Mouse (Mus musculus): Measurements from ENCODE around the gene Syf2. TPM values are rescaled to one million over a fixed set of nuclear protein-coding genes. Genes with fewer than 3 reads are reported as not detected.

The Syf2 gene
- polyA plus RNA-seq, 1 experiment from 2014 or later, result 46.9 TPM

- Histone ChIP-seq H3K27ac (ENCODE audit: low read depth) (no peak overlapping the region), H3K4me2 (ENCODE audit: low read depth, low read length) (no peak overlapping the region), H3K4me3 (ENCODE audit: low read depth, low read length) (no peak overlapping the region), H3K9me3 (ENCODE audit: low read length) (no peaks in the 10 kb centered on the region), H3K4me1 (ENCODE audit: insufficient read depth) (peaks cover 6% of the 10 kb centered on the region; the same call in 1 of the 2 replicates), H3K9ac (replicated peaks) (no peak overlapping the region), H3K27me3 (ENCODE audit: insufficient read depth, low read length) (peaks cover 8% of the 10 kb centered on the region; the same call in 1 of the 2 replicates), H3K36me3 (replicated peaks; ENCODE audit: insufficient read depth, low read length) (no peaks in the 10 kb centered on the region)
- ATAC-seq, result no peak
- 51% methylated on average over 27 of the region's 27 CpGs for WGBS (ENCODE audit: insufficient replicate concordance)
- TF ChIP-seq CTCF (IDR thresholded peaks at IDR 0.05; ENCODE audit: low read depth) (no peak), EP300 (IDR thresholded peaks at IDR 0.05; ENCODE audit: low read depth) (no peak)
- DNase-seq, result no peak
Observed at GRCm38 (mm10) chr4:134943758-134944538, 13.2 kb downstream of the Syf2 start.

- no peak overlapping the region for H3K27ac ChIP-seq (ENCODE audit: low read depth)
- H3K36me3 ChIP-seq (replicated peaks; ENCODE audit: insufficient read depth, low read length), result no peaks in the 10 kb centered on the region
- H3K9me3 ChIP-seq (ENCODE audit: low read length), result no peaks in the 10 kb centered on the region
- peaks cover 10% of the 10 kb centered on the region for H3K4me1 ChIP-seq (ENCODE audit: insufficient read depth)
- peak overlapping the region; percentile 23 for H3K4me3 ChIP-seq (ENCODE audit: low read depth, low read length)
- no peak overlapping the region; the same call in 1 of the 2 replicates for H3K9ac ChIP-seq (replicated peaks)
- H3K27me3 ChIP-seq (ENCODE audit: insufficient read depth, low read length), result 0 out of 2 replicates have a peak, but pooled peaks cover 2% of the 10 kb centered on the region
- TF ChIP-seq EP300 (IDR thresholded peaks at IDR 0.05; ENCODE audit: low read depth), result no peak
- peak; percentile 96 for TF ChIP-seq CTCF (IDR thresholded peaks at IDR 0.05; ENCODE audit: low read depth)
- 11% methylated on average over 17 of the region's 17 CpGs for WGBS (ENCODE audit: insufficient replicate concordance)
- peak overlapping the region; percentile 64 for H3K4me2 ChIP-seq (ENCODE audit: low read depth, low read length)
- DNase-seq (peak; percentile 75), ATAC-seq (peak; percentile 60)
Observed at GRCm38 (mm10) chr4:134946024-134946744, 15.5 kb downstream of the Syf2 start.

GRCm38 (mm10) chr4:134950518-134951091 lies 19.9 kb downstream of the Syf2 start:
- H3K4me1 ChIP-seq (ENCODE audit: insufficient read depth), result peaks cover 10% of the 10 kb centered on the region
- H3K27me3 ChIP-seq (ENCODE audit: insufficient read depth, low read length), result 0 out of 2 replicates have a peak, but pooled peaks cover 7% of the 10 kb centered on the region
- 33% methylated on average over 11 of the region's 11 CpGs for WGBS (ENCODE audit: insufficient replicate concordance)
- H3K9ac ChIP-seq (replicated peaks), result no peak overlapping the region
- H3K4me3 ChIP-seq (ENCODE audit: low read depth, low read length), result no peak overlapping the region
- H3K27ac ChIP-seq (ENCODE audit: low read depth), result 0 out of 2 replicates have a peak overlapping the region, but pooled peaks have one; percentile 29
- no peak overlapping the region for H3K4me2 ChIP-seq (ENCODE audit: low read depth, low read length)
- TF ChIP-seq EP300 (IDR thresholded peaks at IDR 0.05; ENCODE audit: low read depth) (no peak), CTCF (IDR thresholded peaks at IDR 0.05; ENCODE audit: low read depth) (peak; percentile 45)
- DNase-seq, result peak; percentile 50
- H3K9me3 ChIP-seq (ENCODE audit: low read length), result no peaks in the 10 kb centered on the region
- H3K36me3 ChIP-seq (replicated peaks; ENCODE audit: insufficient read depth, low read length), result no peaks in the 10 kb centered on the region
- peak; percentile 41; the same call in 1 of the 2 replicates for ATAC-seq

GRCm38 (mm10) chr4:134954461-134954860 lies 23.8 kb downstream of the Syf2 start:
- Histone ChIP-seq H3K4me3 (ENCODE audit: low read depth, low read length) (no peak overlapping the region), H3K4me2 (ENCODE audit: low read depth, low read length) (no peak overlapping the region), H3K27ac (ENCODE audit: low read depth) (no peak overlapping the region), H3K27me3 (ENCODE audit: insufficient read depth, low read length) (peaks cover 18% of the 10 kb centered on the region; the same call in 1 of the 2 replicates), H3K36me3 (replicated peaks; ENCODE audit: insufficient read depth, low read length) (no peaks in the 10 kb centered on the region), H3K4me1 (ENCODE audit: insufficient read depth) (peaks cover 9% of the 10 kb centered on the region), H3K9me3 (ENCODE audit: low read length) (no peaks in the 10 kb centered on the region), H3K9ac (replicated peaks) (no peak overlapping the region)
- 53% methylated on average over 15 of the region's 15 CpGs for WGBS (ENCODE audit: insufficient replicate concordance)
- no peak for TF ChIP-seq EP300 (IDR thresholded peaks at IDR 0.05; ENCODE audit: low read depth)
- TF ChIP-seq CTCF (IDR thresholded peaks at IDR 0.05; ENCODE audit: low read depth), result no peak
- DNase-seq (no peak), ATAC-seq (no peak)

GRCm38 (mm10) chr4:134955196-134955595 lies 24.5 kb downstream of the Syf2 start:
- no peaks in the 10 kb centered on the region for H3K36me3 ChIP-seq (replicated peaks; ENCODE audit: insufficient read depth, low read length)
- 82% methylated on average over 2 of the region's 2 CpGs for WGBS (ENCODE audit: insufficient replicate concordance)
- ATAC-seq, result no peak
- H3K27ac ChIP-seq (ENCODE audit: low read depth), result no peak overlapping the region
- H3K4me1 ChIP-seq (ENCODE audit: insufficient read depth), result peaks cover 9% of the 10 kb centered on the region
- DNase-seq, result no peak
- no peak overlapping the region for H3K4me2 ChIP-seq (ENCODE audit: low read depth, low read length)
- TF ChIP-seq CTCF (IDR thresholded peaks at IDR 0.05; ENCODE audit: low read depth), result no peak
- TF ChIP-seq EP300 (IDR thresholded peaks at IDR 0.05; ENCODE audit: low read depth), result no peak
- H3K9ac ChIP-seq (replicated peaks), result no peak overlapping the region
- peaks cover 18% of the 10 kb centered on the region; the same call in 1 of the 2 replicates for H3K27me3 ChIP-seq (ENCODE audit: insufficient read depth, low read length)
- H3K9me3 ChIP-seq (ENCODE audit: low read length), result no peaks in the 10 kb centered on the region
- no peak overlapping the region for H3K4me3 ChIP-seq (ENCODE audit: low read depth, low read length)

Data from liver, postnatal 0 days (tissue).